Mouse (Mus musculus) bone marrow, adult 2 months (tissue): ENCODE results near the gene Grwd1.

Experiments used
- CTCF ChIP-seq: fragments of 200-500 bp; IDR thresholded peaks from 2 replicates; pipeline ENCODE4 v1.5.1; 2011; ENCODE audit warnings: low read length, control low read depth; ENCODE audit not compliant: control insufficient read depth, insufficient read depth
- POLR2A ChIP-seq: fragments of 200-500 bp; IDR thresholded peaks from 2 replicates; pipeline ENCODE4 v1.6.1; 2011; ENCODE audit warnings: low read depth, mild to moderate bottlenecking, control low read depth, low read length, borderline replicate concordance; ENCODE audit not compliant: control insufficient read depth

GRCm38 (mm10) chr7:45819843-45820242 is 10.9 kb downstream of the Grwd1 start:
- TF ChIP-seq CTCF (no peak), POLR2A (no peak)
